Mouse (Mus musculus) CH12.LX (cell line): Measurements from ENCODE around the gene Ppil2. TPM values are rescaled to one million over a fixed set of nuclear protein-coding genes. Genes with fewer than 3 reads are reported as not detected.
A peak's percentile ranks its signal among the peaks of the same experiment; 100 is the strongest.

ENCODE experiments used
- DNase-seq: peaks from one replicate; pipeline ENCODE4 v3.0.0-alpha.2; 2013; ENCODE audit errors: extremely low read depth
- H3K27ac ChIP-seq: 2 replicates; pipeline ENCODE4 v1.5.1; 2012; ENCODE audit warnings: low read depth, mild to moderate bottlenecking, control low read depth, moderate library complexity; ENCODE audit not compliant: insufficient read depth
- H3K27me3 ChIP-seq: replicated peaks from 2 replicates; pipeline ENCODE3; 2012; ENCODE audit warnings: inconsistent platforms
- H3K36me3 ChIP-seq, 2 experiments: replicated peaks in 1 of 2; 2 replicates each; pipeline versions ENCODE3 to v1.6.1; 2012; ENCODE audit warnings: inconsistent platforms in 1 of 2, low read length in 1 of 2, mild to moderate bottlenecking in 1 of 2, mixed read lengths in 1 of 2, moderate library complexity in 1 of 2; ENCODE audit not compliant: control insufficient read depth in 1 of 2, insufficient read depth in 1 of 2
- H3K4me1 ChIP-seq, 2 experiments: 2 replicates each; pipeline ENCODE4 v1.6.1; 2012; ENCODE audit warnings: inconsistent platforms in 1 of 2, moderate library complexity in 1 of 2; ENCODE audit not compliant: insufficient read depth in 2 of 2, control insufficient read depth in 1 of 2
- H3K4me2 ChIP-seq: 2 replicates; pipeline ENCODE4 v1.6.1; 2012; ENCODE audit warnings: low read depth, mild to moderate bottlenecking, control low read depth; ENCODE audit not compliant: poor library complexity, insufficient read depth, severe bottlenecking
- H3K4me3 ChIP-seq, 3 experiments: fragments of 150-350 bp in 1 of 3; sonication (generic) in 1 of 3; replicated peaks in 1 of 3; 2 replicates each; pipeline versions ENCODE3 to v1.5.1; 2011 to 2012; ENCODE audit warnings: low read depth in 2 of 3, low read length in 2 of 3, mild to moderate bottlenecking in 2 of 3, moderate library complexity in 2 of 3, control low read depth in 1 of 3, improper control_type of control experiment in 1 of 3, inconsistent platforms in 1 of 3, mixed read lengths in 1 of 3; ENCODE audit not compliant: poor library complexity in 1 of 3
- H3K79me2 ChIP-seq: replicated peaks from 2 replicates; pipeline ENCODE4 v1.6.1; 2012; ENCODE audit warnings: mild to moderate bottlenecking, moderate library complexity; ENCODE audit not compliant: control insufficient read depth, poor library complexity, insufficient read depth, severe bottlenecking; ENCODE audit errors: extremely low read depth
- H3K9ac ChIP-seq: 2 replicates; pipeline ENCODE4 v1.6.1; 2012; ENCODE audit warnings: low read depth, mild to moderate bottlenecking, control low read depth, moderate library complexity; ENCODE audit not compliant: insufficient read depth
- H3K9me3 ChIP-seq: replicated peaks from 2 replicates; pipeline ENCODE3; 2012; ENCODE audit warnings: low read length, inconsistent platforms, mixed read lengths
- BHLHE40 ChIP-seq: IDR thresholded peaks from 2 replicates; pipeline ENCODE4 v1.6.1; 2011; ENCODE audit warnings: mild to moderate bottlenecking, low read depth, low read length, improper control_type of control experiment
- CHD1 ChIP-seq: IDR thresholded peaks from 2 replicates; pipeline ENCODE4 v1.6.1; 2012; ENCODE audit warnings: low read depth, low read length, improper control_type of control experiment, inconsistent platforms
- CHD2 ChIP-seq: IDR thresholded peaks from 2 replicates; pipeline ENCODE4 v1.6.1; 2011; ENCODE audit warnings: low read length, improper control_type of control experiment
- CTCF ChIP-seq, 2 experiments: IDR thresholded peaks in 1 of 2; conservative IDR thresholded peaks in 1 of 2; 2 replicates each; pipeline ENCODE4 v1.5.1; 2011 to 2012; ENCODE audit warnings: low read depth in 2 of 2, low read length in 2 of 2, improper control_type of control experiment in 1 of 2, inconsistent platforms in 1 of 2, mild to moderate bottlenecking in 1 of 2, moderate library complexity in 1 of 2
- ELF1 ChIP-seq: IDR thresholded peaks from 2 replicates; pipeline ENCODE4 v1.6.1; 2014; ENCODE audit warnings: low read depth, mild to moderate bottlenecking, inconsistent platforms, low read length, improper control_type of control experiment
- ETS1 ChIP-seq: conservative IDR thresholded peaks from 2 replicates; pipeline ENCODE4 v1.6.1; 2012; ENCODE audit warnings: low read depth, mild to moderate bottlenecking, inconsistent platforms, low read length, improper control_type of control experiment, moderate library complexity
- HCFC1 ChIP-seq: IDR thresholded peaks from 2 replicates; pipeline ENCODE4 v1.6.1; 2012; ENCODE audit warnings: low read depth, mild to moderate bottlenecking, inconsistent platforms, low read length, improper control_type of control experiment
- JUN ChIP-seq: IDR thresholded peaks from 2 replicates; pipeline ENCODE4 v1.6.1; 2011; ENCODE audit warnings: low read depth, mild to moderate bottlenecking, low read length, improper control_type of control experiment, moderate library complexity; ENCODE audit not compliant: insufficient read depth
- MXI1 ChIP-seq: IDR thresholded peaks from 2 replicates; pipeline ENCODE4 v1.6.1; 2011; ENCODE audit warnings: mild to moderate bottlenecking, low read depth, low read length, improper control_type of control experiment
- MYC ChIP-seq: IDR thresholded peaks from 2 replicates; pipeline ENCODE4 v1.6.1; 2011; ENCODE audit warnings: low read depth, mild to moderate bottlenecking, improper control_type of control experiment, low read length
- POLR2AphosphoS2 ChIP-seq: IDR thresholded peaks from 2 replicates; pipeline ENCODE4 v1.6.1; 2011; ENCODE audit warnings: low read depth, low read length, improper control_type of control experiment
- RAD21 ChIP-seq: IDR thresholded peaks from 2 replicates; pipeline ENCODE4 v1.6.1; 2011; ENCODE audit warnings: low read depth, mild to moderate bottlenecking, low read length, improper control_type of control experiment, moderate library complexity
- SMC3 ChIP-seq: IDR thresholded peaks from 2 replicates; pipeline ENCODE4 v1.6.1; 2011; ENCODE audit warnings: low read depth, low read length, improper control_type of control experiment
- TCF12 ChIP-seq: IDR thresholded peaks from 2 replicates; pipeline ENCODE4 v1.6.1; 2014; ENCODE audit warnings: low read depth, mild to moderate bottlenecking, inconsistent platforms, low read length, improper control_type of control experiment
- UBTF ChIP-seq: IDR thresholded peaks from 2 replicates; pipeline ENCODE4 v1.6.1; 2012; ENCODE audit warnings: low read depth, mild to moderate bottlenecking, inconsistent platforms, low read length, improper control_type of control experiment, moderate library complexity
- USF1 ChIP-seq: IDR thresholded peaks from 2 replicates; pipeline ENCODE4 v1.6.1; 2014; ENCODE audit warnings: low read depth, mild to moderate bottlenecking, inconsistent platforms, low read length, improper control_type of control experiment
- ZMIZ1 ChIP-seq: IDR thresholded peaks from 2 replicates; pipeline ENCODE4 v1.6.1; 2012; ENCODE audit warnings: low read depth, mild to moderate bottlenecking, inconsistent platforms, low read length, improper control_type of control experiment
- ZNF384 ChIP-seq: IDR thresholded peaks from 2 replicates; pipeline ENCODE4 v1.6.1; 2012; ENCODE audit warnings: low read depth, low read length, improper control_type of control experiment, inconsistent platforms
- dilution Hi-C: fragments of 300-500 bp; cut with MboI; formaldehyde crosslinking; loops from 2 replicates; pipeline ENCODE4 v1.14.3; 2020; ENCODE audit warnings: low sequenced_read_pairs; ENCODE audit not compliant: extremely low pct_unique_long_range_greater_than_20kb, extremely low pct_ligation_motif_present
- in situ Hi-C: fragments of 300-500 bp; cut with MboI; formaldehyde crosslinking; loops from 3 replicates; pipeline ENCODE4 v1.14.3; 2019; ENCODE audit warnings: low sequenced_read_pairs, low pct_ligation_motif_present, low pct_unique_long_range_greater_than_20kb, mixed read lengths
- polyA plus RNA-seq: library from polyadenylated mRNA; unstranded; fragments of >175 nt; gene quantifications from 2 replicates; pipeline ENCODE4 v1.2.1, GENCODE M21; 2012; ENCODE audit warnings: low read depth; ENCODE audit not compliant: insufficient read length
- total RNA-seq, 2 experiments: library from RNA; depleted of rRNA; stranded (reverse); fragments of 300-350 nt in 1 of 2; fragments of >200 nt in 1 of 2; gene quantifications; 2 replicates each; pipeline ENCODE4 v1.2.3; 2012 to 2014

Gene Ppil2
- total and polyA plus RNA-seq, 3 experiments: 82.9 to 102 (median 90.1) TPM

DNA sequence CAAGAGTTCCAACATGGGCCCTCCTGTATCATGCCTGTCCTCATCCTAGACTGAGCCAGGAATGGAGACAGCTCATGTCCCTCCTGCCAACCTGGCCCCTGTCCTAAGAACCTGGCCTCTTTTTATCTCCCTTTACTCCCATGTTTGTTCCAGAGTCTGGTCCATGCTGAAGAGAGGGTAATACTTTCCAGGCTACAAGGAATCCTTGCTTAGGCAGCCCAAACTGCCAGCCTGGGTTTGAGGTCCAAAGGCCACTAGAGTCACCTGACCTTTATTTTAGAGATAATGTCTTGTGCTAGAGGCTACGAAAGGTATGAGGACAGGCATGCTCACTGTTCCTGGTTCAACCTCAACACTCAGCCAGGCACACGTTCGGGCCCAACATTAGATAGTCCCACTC is 14.1 kb downstream of the Ppil2 start:
- no peaks in the 10 kb centered on the region for H3K27me3 ChIP-seq
- H3K79me2 ChIP-seq: no peaks in the 10 kb centered on the region
- DNase-seq: no peak
- H3K9ac ChIP-seq: no peak overlapping the region
- dilution Hi-C loops (no loop called here), in situ Hi-C loops (no loop called here)
- no peak overlapping the region for H3K4me2 ChIP-seq
- H3K36me3 ChIP-seq: peaks cover 80 to 95% of the 10 kb centered on the region in 2 experiments
- H3K4me3 ChIP-seq: no peak overlapping the region
- H3K4me1 ChIP-seq: no peaks in the 10 kb centered on the region
- H3K27ac ChIP-seq: no peak overlapping the region
- no peaks in the 10 kb centered on the region for H3K9me3 ChIP-seq
- TF ChIP-seq ELF1: no peak
- no peak for TF ChIP-seq HCFC1
- TF ChIP-seq USF1: no peak
- TF ChIP-seq MYC: no peak
- TF ChIP-seq CHD2: no peak
- TF ChIP-seq SMC3: no peak

DNA sequence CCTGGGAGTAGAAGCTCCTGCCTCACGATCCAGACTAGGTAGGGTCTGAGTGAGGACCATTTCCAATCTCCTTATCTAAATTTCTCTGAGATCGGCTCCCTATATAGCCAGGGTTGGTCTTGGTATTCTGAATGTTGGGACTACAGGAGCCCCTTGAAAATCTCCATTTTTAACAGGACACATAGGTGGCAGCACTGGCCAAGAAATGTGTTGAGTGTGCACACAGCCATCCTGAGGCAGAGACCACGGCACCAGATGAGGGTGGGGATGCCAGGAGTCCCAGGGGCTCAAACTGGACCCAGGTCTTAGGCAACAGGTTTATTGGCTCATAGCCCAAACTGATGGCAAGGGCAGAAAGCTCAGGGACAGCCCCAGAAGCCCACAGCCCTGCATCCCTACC is 22.7 kb downstream of the Ppil2 start:
- Histone ChIP-seq H3K9ac (no peak overlapping the region), H3K79me2 (no peaks in the 10 kb centered on the region), H3K4me1 (no peaks in the 10 kb centered on the region), H3K4me3 (no peak overlapping the region), H3K4me2 (no peak overlapping the region), H3K9me3 (no peaks in the 10 kb centered on the region), H3K27me3 (no peaks in the 10 kb centered on the region), H3K27ac (no peak overlapping the region), H3K36me3 (peaks cover 89 to 100% of the 10 kb centered on the region in 2 experiments)
- no peak for TF ChIP-seq MXI1
- TF ChIP-seq CHD2: no peak
- no peak for TF ChIP-seq POLR2AphosphoS2
- TF ChIP-seq JUN: no peak
- TF ChIP-seq CTCF (conservative IDR thresholded peaks at IDR 0.05 in 1 of 2, IDR thresholded peaks at IDR 0.05 in 1 of 2; ENCODE audit: low read depth in 2 of 2, low read length in 2 of 2): peak in 1 of 2 experiments; percentile 33; a peak in 2 of 4 replicates
- TF ChIP-seq ZMIZ1: no peak
- no peak for TF ChIP-seq BHLHE40
- TF ChIP-seq USF1: no peak
- TF ChIP-seq ETS1: no peak
- TF ChIP-seq CHD1: no peak
- no peak for TF ChIP-seq ZNF384
- TF ChIP-seq RAD21: peak; percentile 13
- no peak for TF ChIP-seq UBTF
- no peak for TF ChIP-seq TCF12
- dilution Hi-C loops (no loop called here), in situ Hi-C loops (no loop called here)
- no peak for DNase-seq
